Mouse (Mus musculus) thymus, postnatal 10 days (tissue): ENCODE data around the gene Homer3.

Experiments
- DNase-seq, 2 experiments: peaks; one replicate each; pipeline ENCODE4 v3.0.0; 2021; ENCODE audit warnings: low spot score in 2 of 2

Gene Homer3

GRCm38 (mm10) chr8:70284421-70284820, 1.8 kb downstream of the Homer3 start:
- no peak for DNase-seq

DNA sequence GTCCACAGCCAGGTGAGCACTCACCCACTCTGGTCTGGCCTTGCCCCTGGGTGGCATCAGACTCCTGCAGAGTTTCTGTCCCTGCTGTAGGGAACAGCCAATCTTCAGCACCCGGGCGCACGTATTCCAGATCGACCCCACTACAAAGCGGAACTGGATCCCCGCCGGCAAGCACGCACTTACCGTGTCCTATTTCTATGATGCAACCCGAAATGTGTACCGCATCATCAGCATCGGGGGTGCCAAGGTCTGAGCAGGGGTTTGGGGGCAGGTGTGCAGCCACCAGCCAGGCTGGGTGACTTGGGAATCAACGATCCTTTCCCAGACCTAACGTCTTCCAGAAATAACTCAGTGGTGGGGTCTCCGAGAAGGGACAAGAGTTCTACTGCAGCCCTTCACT, 2.7 kb downstream of the Homer3 start:
- no peak for DNase-seq

- DNase-seq: peak in 1 of 2 experiments; percentile 25
Observed at GRCm38 (mm10) chr8:70286737-70287136, 4.1 kb downstream of the Homer3 start.

DNA sequence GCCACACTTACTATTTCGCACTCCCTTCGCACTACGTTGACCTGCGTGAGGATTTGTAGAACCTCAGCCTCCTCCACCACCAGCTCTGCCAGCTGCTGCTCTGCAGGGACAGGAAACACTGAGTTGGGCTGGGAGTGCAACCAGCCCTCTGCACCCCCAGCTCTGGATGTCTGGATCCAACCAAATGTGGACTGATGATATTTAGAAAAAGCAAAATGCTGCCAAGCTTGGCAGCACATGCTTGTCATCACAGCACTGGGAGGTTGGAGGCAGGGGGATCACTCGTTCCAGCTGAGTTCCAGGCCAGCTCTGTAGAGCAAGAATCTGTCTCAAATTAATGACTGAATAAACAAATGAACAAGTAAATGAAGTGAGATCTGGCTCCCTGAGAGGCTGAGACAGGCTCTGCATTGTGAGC, 11.4 kb downstream of the Homer3 start:
- DNase-seq: no peak

GRCm38 (mm10) chr8:70300881-70301280, 18.3 kb downstream of the Homer3 start:
- DNase-seq: no peak

DNA sequence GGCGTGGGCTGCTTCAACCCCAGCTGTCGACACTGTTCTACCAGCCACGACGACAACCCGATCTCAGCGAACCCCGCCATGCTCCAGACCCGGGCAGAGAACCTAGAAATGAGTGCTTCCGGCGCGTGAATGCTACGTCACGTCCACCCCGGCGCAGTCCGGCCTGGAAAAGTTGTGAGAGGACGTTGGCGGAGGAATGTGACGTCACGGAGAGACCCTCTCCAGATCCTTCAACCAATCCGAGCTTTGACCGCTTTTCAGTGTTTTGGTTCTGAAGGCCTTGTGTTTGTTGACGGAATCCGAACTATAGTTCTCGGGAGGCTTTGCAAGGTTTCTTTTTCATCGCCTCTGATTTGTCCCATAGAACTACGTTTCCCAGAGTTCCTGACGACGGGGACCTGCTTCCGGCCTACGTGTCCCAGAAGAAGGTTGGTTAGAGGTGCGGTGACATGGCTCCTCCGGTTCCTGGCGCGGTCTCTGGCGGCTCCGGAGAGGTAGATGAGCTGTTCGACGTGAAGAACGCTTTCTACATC, 19.8 kb downstream of the Homer3 start, which contains the start of the genes Ddx49 and Cope:
TSS of gene Ddx49 (minus strand) at position 132 of the 533 bp plus-strand sequence.
TSS of gene Cope (plus strand) at position 161 of the 533 bp plus-strand sequence.
- peak; percentile 87 to 88 for DNase-seq

- no peak for DNase-seq
Observed at GRCm38 (mm10) chr8:70302901-70303300, 20.3 kb downstream of the Homer3 start.

DNA sequence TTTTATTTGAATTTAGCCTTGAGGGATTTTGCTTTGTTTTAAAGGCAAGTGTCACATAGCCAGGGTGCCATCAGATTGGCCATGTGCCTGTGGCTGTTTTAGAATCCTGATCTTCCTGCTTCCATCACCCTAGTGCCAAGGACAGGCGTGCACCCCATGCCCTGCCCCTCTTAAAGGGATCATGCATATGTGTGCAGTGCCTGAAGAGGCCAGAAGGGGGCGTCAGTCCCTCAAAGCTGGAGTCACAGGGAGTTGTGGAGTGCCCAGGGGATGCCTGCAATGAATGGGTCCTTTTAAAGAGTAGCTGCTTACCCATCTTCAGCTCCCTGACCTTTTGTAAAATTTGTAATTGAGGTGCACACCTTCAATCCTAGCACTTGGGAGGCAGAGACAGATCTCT, 26.7 kb downstream of the Homer3 start:
- no peak for DNase-seq

DNA sequence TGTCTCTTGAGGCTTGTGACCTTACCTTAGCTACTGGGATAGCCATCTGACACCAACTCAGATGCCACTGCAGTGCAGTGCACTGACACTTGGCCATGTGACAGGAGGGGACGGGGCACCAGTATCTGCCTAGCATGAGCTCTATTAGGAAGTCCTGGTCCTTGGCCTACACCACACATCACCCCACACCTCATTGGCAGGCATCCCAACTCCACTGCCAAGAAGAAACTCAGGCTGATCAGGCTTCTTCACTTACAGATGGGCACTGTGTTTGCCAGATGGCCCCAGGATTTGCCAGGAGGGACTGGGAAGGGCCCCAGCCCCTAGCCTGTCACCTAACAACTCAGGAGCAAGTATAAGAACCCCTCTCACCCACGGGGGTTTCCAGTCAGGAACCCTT, 30.8 kb downstream of the Homer3 start:
- no peak for DNase-seq

GRCm38 (mm10) chr8:70315624-70316510, 33.2 kb downstream of the Homer3 start, which contains the start of gene Cers1:
Gene Cers1 (plus strand): TSS chr8:70315775.
- DNase-seq: peak; percentile 39 to 55

DNA sequence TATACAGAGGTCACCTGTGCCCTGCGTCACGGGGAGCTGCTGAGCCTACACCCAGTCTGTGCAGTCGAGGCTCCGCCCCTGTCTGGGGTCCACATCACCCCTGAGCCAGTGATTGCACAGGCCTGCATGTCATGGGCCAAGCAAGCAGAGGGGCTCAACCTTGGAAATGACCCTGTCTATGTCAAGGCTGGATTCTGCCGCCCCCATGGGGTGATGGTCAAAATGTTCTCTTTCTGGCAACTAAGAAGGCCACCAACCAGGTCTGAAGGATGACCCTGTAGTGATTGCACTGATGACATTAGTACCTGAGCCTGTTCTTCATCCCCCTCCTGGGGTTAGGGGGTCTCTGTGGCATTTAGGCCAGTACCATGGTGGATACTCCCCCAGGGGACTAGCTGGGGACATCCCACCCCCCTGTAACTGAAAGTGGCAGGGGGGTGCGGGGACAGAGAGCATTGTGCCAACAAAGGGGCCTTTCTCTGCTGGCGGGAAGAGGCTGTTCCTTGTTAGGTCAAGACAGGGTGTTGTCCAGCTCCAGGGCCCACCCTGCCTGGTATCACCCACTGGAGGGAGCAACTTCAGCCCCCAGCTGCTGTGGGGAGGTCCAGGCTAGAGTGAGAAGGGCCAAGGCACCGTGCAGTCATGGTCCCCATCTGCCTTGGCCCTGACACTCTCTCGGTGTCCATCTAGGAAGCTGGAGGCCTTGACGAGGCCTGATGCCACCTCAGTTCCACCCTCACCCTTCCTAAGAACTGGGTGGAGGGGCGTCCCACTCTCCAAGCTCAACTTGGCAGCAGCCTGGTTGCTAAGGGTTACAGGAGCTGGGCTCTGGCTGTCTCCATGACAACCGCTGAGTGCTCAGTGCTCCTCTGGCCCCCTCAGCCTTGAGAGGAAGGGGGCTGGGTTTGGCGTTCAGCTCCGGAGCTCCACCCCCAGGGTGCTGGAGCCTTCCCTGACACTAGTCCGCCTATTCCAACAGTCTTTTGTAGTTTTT, 34.2 kb downstream of the Homer3 start:
- no peak for DNase-seq

DNA sequence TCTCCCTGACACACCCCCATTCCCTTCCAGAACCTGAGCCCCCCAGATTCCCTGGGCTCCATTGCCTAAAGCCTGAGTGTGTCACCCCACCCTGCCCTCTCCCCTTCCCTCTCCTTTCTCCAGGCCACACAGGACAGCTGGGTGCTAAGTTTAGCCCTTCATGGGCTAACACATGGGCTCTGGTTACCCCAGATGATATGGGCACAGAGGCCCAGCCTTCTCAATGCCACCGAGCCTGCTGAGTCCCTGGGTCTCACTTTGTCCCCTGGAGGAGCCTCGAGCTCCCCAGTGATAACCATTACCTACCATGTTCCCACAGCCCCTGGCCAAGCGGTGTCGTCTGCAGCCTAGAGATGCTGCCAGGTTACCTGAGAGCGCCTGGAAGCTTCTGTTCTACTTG, 35.2 kb downstream of the Homer3 start:
- DNase-seq: no peak

GRCm38 (mm10) chr8:70323716-70324115, 41.1 kb downstream of the Homer3 start:
- DNase-seq: no peak

- no peak for DNase-seq
Observed at GRCm38 (mm10) chr8:70327512-70327911, 44.9 kb downstream of the Homer3 start.

DNA sequence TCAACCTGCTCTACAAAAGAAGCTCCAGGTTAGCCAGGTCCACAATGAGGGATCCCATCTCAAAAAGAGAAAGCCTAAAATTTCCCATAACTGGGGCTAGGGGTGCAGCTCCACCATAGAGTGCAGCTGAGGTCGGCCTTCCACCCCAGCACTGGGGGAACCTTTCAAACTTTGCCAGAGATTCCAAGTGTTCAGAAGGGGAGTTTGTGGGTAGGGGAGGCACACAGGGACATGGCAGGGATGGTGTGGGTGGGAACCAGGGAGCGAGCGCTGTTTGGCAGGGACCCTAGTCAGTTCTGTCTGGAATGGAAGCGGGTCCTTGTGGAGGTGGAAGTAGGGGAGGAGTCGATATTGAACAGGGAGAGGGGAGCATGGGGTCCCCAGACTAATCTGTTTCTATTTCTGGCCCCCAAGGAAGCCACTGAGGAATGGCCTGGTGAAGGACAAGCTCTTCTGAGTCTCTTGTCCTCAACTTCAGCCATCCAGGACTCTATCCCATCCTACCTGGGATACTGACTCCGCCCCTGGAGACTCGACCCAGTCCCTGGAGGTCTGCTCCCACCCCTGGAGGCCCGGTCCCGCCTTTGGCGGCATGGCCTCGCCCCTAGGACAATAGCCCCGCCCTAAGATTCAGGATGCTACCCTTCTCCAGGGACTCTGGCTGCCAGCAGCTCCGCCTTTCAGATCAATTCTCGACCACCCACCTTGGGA, 46.7 kb downstream of the Homer3 start, which contains the start of gene Gdf1:
TSS of gene Gdf1 (plus strand) at position 694 of the 711 bp plus-strand sequence.
- no peak for DNase-seq

DNA sequence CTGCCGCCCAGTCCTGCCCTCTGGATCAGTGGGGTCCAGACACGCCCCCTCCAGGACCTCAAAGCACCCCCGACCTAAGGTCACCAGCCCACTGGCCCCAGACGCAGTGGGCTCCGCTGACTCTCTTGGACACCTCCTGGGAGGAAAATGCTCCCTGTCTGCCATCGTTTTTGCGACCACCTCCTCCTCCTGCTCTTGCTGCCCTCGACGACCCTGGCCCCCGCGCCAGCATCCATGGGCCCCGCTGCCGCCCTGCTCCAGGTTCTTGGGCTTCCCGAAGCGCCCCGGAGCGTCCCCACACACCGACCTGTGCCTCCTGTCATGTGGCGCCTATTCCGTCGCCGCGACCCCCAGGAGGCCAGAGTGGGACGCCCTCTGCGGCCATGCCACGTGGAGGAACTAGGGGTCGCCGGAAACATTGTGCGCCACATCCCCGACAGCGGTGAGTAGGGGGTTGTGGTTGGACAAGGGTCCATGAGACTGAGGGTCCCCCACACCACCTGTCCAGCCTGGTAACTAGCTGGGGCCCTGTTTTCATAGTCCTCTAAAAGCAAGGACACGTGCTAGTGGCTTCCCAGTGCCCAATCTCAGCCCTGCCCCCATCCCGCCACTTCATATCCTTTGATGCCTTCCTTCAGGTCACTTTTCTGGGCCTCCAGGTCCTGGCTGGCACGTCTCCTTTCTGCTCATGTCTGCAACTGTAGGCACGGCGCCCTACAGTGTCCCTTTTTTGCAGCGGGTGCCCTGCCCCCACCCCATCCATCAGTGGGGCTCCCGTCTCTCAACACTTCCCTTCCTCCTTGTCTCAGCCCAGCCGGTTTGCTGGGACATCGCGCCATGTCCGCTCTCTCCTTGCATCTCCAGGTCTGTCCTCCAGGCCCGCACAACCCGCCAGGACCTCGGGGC, 47.5 kb downstream of the Homer3 start:
- DNase-seq: no peak

DNA sequence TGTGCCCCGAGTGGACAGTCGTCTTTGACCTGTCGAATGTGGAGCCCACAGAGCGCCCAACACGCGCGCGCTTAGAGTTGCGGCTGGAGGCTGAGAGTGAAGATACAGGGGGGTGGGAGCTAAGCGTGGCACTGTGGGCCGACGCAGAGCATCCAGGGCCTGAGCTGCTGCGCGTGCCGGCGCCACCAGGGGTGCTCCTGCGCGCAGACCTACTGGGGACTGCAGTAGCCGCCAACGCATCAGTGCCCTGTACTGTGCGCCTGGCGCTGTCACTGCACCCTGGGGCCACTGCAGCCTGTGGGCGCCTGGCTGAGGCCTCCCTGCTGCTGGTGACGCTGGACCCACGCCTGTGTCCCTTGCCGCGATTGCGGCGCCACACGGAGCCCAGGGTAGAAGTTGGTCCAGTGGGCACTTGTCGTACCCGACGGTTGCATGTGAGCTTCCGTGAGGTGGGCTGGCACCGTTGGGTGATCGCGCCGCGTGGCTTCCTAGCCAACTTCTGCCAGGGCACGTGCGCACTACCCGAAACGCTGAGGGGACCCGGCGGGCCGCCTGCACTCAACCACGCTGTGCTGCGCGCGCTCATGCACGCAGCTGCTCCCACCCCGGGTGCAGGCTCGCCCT, 48.2 kb downstream of the Homer3 start:
- no peak for DNase-seq

DNA sequence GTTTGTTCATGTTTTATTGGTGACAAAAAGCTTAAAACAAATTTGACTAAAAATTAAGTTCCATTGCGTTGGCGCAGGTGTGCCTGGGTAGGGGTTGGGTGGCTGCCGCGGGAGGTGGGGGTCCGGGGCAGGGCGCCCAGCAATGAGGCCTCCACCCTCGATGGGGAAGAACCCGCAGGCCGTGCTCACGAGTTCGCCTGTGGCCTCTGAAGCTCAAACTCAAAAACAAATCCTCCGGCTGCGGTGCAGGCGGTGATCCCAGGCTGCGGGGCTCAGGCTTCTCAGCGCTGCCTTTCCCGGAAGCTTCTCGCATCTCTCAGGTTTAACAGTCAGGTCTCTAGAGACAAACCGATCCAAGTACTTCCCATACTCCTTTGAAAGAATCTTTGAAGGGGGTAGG, 48.9 kb downstream of the Homer3 start:
- no peak for DNase-seq

GRCm38 (mm10) chr8:70332070-70332877, 49.6 kb downstream of the Homer3 start:
- no peak for DNase-seq
